8 mouse cellular contexts compared by ENCODE assay signal in the genomic region with DNA sequence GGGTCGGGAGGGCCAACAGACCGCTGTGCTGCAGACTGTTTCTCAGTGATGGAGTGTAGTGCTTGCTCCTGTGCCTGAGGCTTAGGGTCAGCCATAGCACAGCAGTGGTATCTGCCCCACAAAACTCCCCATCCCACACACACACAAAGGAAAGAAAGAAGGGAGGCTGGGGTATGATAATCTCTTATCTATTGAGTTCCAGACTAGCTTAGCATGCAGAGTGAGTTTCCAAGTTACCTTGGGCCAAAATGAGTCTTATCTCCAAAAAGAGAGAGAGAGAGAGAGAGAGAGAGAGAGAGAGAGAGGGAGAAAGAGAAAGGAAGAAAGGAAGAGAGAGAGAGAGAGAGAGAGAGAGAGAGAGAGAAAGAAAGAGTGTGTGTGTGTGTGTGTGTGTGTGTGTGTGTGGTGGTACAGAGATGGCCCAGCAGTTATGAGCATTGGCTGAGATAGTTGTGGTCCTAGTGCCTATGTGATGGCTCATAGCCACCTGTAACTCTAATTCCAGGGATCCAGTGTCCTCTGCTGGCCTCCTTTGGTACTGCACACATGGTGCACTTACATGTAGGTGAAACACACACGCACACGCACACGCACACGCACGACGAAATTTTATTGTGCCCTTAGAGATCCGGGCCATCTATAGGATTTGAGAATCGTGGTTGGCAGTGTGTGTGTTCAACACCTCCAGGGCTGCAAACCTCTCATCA. TPM values are rescaled to one million over a fixed set of nuclear protein-coding genes. Genes with fewer than 3 reads are reported as not detected.
A peak's percentile ranks its signal among the peaks of the same experiment; 100 is the strongest.
DNase-seq lines count a peak whose midpoint lies in the region; ATAC-seq and TF ChIP-seq lines count a peak whose summit lies in the region.

No protein-coding gene starts in this region.

- peaks cover 7% of the 10 kb centered on the region for H3K4me1 ChIP-seq in testis, adult 2 months (ENCODE audit: control insufficient read depth, insufficient read depth, low read length)
- H3K4me1 ChIP-seq in liver, embryonic 14.5 days (replicated peaks; ENCODE audit: control insufficient read depth in 2 of 2, insufficient read depth in 2 of 2, low read length in 1 of 2) = peaks cover 4 to 8% of the 10 kb centered on the region in 2 experiments; a peak in 2 of 4 replicates
- H3K4me1 ChIP-seq in intestine, embryonic 15.5 days (replicated peaks) = peaks cover 15% of the 10 kb centered on the region; the same call in 1 of the 2 replicates

- DNase-seq in cerebellum, postnatal 25 days = peak; percentile 44 to 66
- DNase-seq in cerebellum, adult 18-20 months = no peak
- DNase-seq in testis, postnatal 14 days (ENCODE audit: low spot score) = no peak
- DNase-seq in liver, embryonic 14.5 days (ENCODE audit: low read depth in 3 of 3, low spot score in 3 of 3) = no peak
- peak; percentile 81 for DNase-seq in thymus, postnatal 4 days
- DNase-seq in yolk sac, embryonic 10.5 days (ENCODE audit: low spot score) = no peak

- TF ChIP-seq EP300 in liver, embryonic 14.5 days (IDR thresholded peaks at IDR 0.05; ENCODE audit: low read depth) = 0 out of 2 replicates have a peak, but pooled peaks have one; percentile 38

- no peaks in the 10 kb centered on the region for H3K9me3 ChIP-seq in liver, embryonic 14.5 days (ENCODE audit: control insufficient read depth, low read length)
- H3K9me3 ChIP-seq in intestine, embryonic 15.5 days = no peaks in the 10 kb centered on the region

- no peaks in the 10 kb centered on the region for H3K27me3 ChIP-seq in testis, adult 2 months (ENCODE audit: control insufficient read depth, insufficient read depth, low read length)
- no peaks in the 10 kb centered on the region for H3K27me3 ChIP-seq in liver, embryonic 14.5 days (ENCODE audit: control insufficient read depth, insufficient read depth, low read length)
- H3K27me3 ChIP-seq in intestine, embryonic 15.5 days (replicated peaks) = no peaks in the 10 kb centered on the region

- WGBS in liver, embryonic 14.5 days (ENCODE audit: insufficient replicate concordance) = 74% methylated on average over 10 of the region's 10 CpGs
- 82% methylated on average over 10 of the region's 10 CpGs for WGBS in intestine, embryonic 15.5 days

- H3K36me3 ChIP-seq in testis, adult 2 months (ENCODE audit: control insufficient read depth, insufficient read depth, low read length) = no peaks in the 10 kb centered on the region
- H3K36me3 ChIP-seq in liver, embryonic 14.5 days (replicated peaks; ENCODE audit: control insufficient read depth, insufficient read depth, low read depth) = no peaks in the 10 kb centered on the region; the same call in 1 of the 2 replicates
- H3K36me3 ChIP-seq in intestine, embryonic 15.5 days = peaks cover 6% of the 10 kb centered on the region; the same call in 1 of the 2 replicates

- peak; percentile 32 for ATAC-seq in liver, embryonic 14.5 days (ENCODE audit: insufficient read depth)
- no peak for ATAC-seq in intestine, embryonic 15.5 days

- TF ChIP-seq POLR2A in testis, adult 2 months (IDR thresholded peaks at IDR 0.05; ENCODE audit: control insufficient read depth, low read depth, low read length) = no peak

- TF ChIP-seq CTCF in testis, adult 2 months (IDR thresholded peaks at IDR 0.05; ENCODE audit: control insufficient read depth, insufficient read depth, insufficient replicate concordance, low read depth, low read length) = peak; percentile 54; the same call in 1 of the 2 replicates
- TF ChIP-seq CTCF in liver, embryonic 14.5 days (IDR thresholded peaks at IDR 0.05; ENCODE audit: low read depth) = peak; percentile 88

- no peak overlapping the region for H3K4me3 ChIP-seq in testis, adult 2 months (ENCODE audit: control insufficient read depth, low read depth, low read length)
- H3K4me3 ChIP-seq in liver, embryonic 14.5 days (ENCODE audit: insufficient read depth in 1 of 2, low read depth in 2 of 2, low read length in 2 of 2) = no peak overlapping the region
- H3K4me3 ChIP-seq in intestine, embryonic 15.5 days (replicated peaks) = no peak overlapping the region

- no peak overlapping the region for H3K4me2 ChIP-seq in liver, embryonic 14.5 days (ENCODE audit: low read depth)
- H3K4me2 ChIP-seq in intestine, embryonic 15.5 days (replicated peaks) = no peak overlapping the region

- no peak overlapping the region for H3K9ac ChIP-seq in liver, embryonic 14.5 days (replicated peaks)
- H3K9ac ChIP-seq in intestine, embryonic 15.5 days = no peak overlapping the region

- H3K27ac ChIP-seq in testis, adult 2 months (ENCODE audit: control insufficient read depth, insufficient read depth, low read depth, low read length) = no peak overlapping the region
- H3K27ac ChIP-seq in liver, embryonic 14.5 days = no peak overlapping the region
- H3K27ac ChIP-seq in intestine, embryonic 15.5 days = no peak overlapping the region

RNA-seq across cellular contexts. Expression of a gene that starts 4.6 kb away (rescaled TPM):
- polyA plus RNA-seq in testis, adult 2 months (2012; rRNA removed) = 83.4 and 93.0 TPM in 2 replicates
- 17.0 and 19.6 TPM in 2 replicates for polyA plus RNA-seq in liver, embryonic 14.5 days (2012; rRNA removed)
- polyA plus RNA-seq in liver, embryonic 14.5 days (2014; fragmentation: Nextera tagmentation; extraction: Ambion mirVana) = 4.9 and 5.9 TPM in 2 replicates
- polyA plus RNA-seq in intestine, embryonic 15.5 days (2015; fragmentation: Nextera tagmentation; extraction: Ambion mirVana) = 29.2 and 32.9 TPM in 2 replicates

RNA-seq across cellular contexts. Expression of a gene that starts 9.0 kb away (rescaled TPM):
- polyA plus RNA-seq in testis, adult 2 months (2012; rRNA removed) = 65.0 and 66.5 TPM in 2 replicates
- 10.6 and 12.1 TPM in 2 replicates for polyA plus RNA-seq in liver, embryonic 14.5 days (2012; rRNA removed)
- 4.7 and 4.8 TPM in 2 replicates for polyA plus RNA-seq in liver, embryonic 14.5 days (2014; fragmentation: Nextera tagmentation; extraction: Ambion mirVana)
- 14.4 and 16.2 TPM in 2 replicates for polyA plus RNA-seq in intestine, embryonic 15.5 days (2015; fragmentation: Nextera tagmentation; extraction: Ambion mirVana)

RNA-seq across cellular contexts. Expression of a gene that starts 9.0 kb away (rescaled TPM):
- 71.7 and 80.8 TPM in 2 replicates for polyA plus RNA-seq in testis, adult 2 months (2012; rRNA removed)
- 10.4 and 10.6 TPM in 2 replicates for polyA plus RNA-seq in liver, embryonic 14.5 days (2012; rRNA removed)
- polyA plus RNA-seq in liver, embryonic 14.5 days (2014; fragmentation: Nextera tagmentation; extraction: Ambion mirVana) = 24.0 and 28.7 TPM in 2 replicates
- polyA plus RNA-seq in intestine, embryonic 15.5 days (2015; fragmentation: Nextera tagmentation; extraction: Ambion mirVana) = 35.6 and 39.3 TPM in 2 replicates

RNA-seq across cellular contexts. Expression of a gene that starts 15.4 kb away (rescaled TPM):
- polyA plus RNA-seq in testis, adult 2 months (2012; rRNA removed) = 54.8 and 58.7 TPM in 2 replicates
- 36.8 and 62.4 TPM in 2 replicates for polyA plus RNA-seq in liver, embryonic 14.5 days (2012; rRNA removed)
- polyA plus RNA-seq in liver, embryonic 14.5 days (2014; fragmentation: Nextera tagmentation; extraction: Ambion mirVana) = 103 TPM in 2 replicates
- 153 and 159 TPM in 2 replicates for polyA plus RNA-seq in intestine, embryonic 15.5 days (2015; fragmentation: Nextera tagmentation; extraction: Ambion mirVana)

RNA-seq across cellular contexts. Expression of a gene that starts 15.5 kb away (rescaled TPM):
- 157 and 183 TPM in 2 replicates for polyA plus RNA-seq in testis, adult 2 months (2012; rRNA removed)
- polyA plus RNA-seq in liver, embryonic 14.5 days (2012; rRNA removed) = 11.1 and 14.7 TPM in 2 replicates
- 14.8 and 15.3 TPM in 2 replicates for polyA plus RNA-seq in liver, embryonic 14.5 days (2014; fragmentation: Nextera tagmentation; extraction: Ambion mirVana)
- polyA plus RNA-seq in intestine, embryonic 15.5 days (2015; fragmentation: Nextera tagmentation; extraction: Ambion mirVana) = 37.5 and 39.1 TPM in 2 replicates

Comparison
In these comparisons a context has a peak if more than half of its experiments do, and no peak if none do; other contexts are left out.
1. DNase-seq: peak in cerebellum, postnatal 25 days (2 of 2) and thymus, postnatal 4 days (single experiment); none in cerebellum, adult 18-20 months (0 of 2), testis, postnatal 14 days (single experiment), liver, embryonic 14.5 days (0 of 3) and yolk sac, embryonic 10.5 days (single experiment).